8 mouse cellular contexts compared by ENCODE assay signal in the genomic region with DNA sequence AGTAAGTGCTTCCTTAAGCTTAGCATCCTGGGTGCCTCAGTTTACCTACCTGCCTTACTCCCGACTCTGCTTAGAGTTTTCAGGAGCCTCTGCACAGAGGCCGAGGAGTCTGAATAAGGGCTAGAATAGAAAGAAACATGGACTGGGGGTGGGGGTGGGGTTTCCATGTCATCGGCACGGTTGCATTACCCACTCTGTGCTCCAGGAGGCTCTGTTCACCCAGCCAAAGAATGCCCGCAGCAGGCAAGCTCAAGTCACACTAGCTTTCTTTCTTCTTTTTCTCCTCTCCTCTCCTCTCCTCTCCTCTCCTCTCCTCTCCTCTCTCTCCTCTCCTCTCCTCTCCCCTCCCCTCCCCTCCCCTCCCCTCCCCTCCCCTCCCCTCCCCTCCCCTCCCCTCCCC. TPM values are rescaled to one million over a fixed set of nuclear protein-coding genes. Genes with fewer than 3 reads are reported as not detected.
DNase-seq lines count a peak whose midpoint lies in the region; ATAC-seq and TF ChIP-seq lines count a peak whose summit lies in the region.

No protein-coding gene starts in this region.

- H3K4me1 ChIP-seq in forebrain, postnatal 0 days (ENCODE audit: insufficient read depth), result no peaks in the 10 kb centered on the region

- intact Hi-C loops in left cerebral cortex, postnatal 36 days (cut with DNase I), result loop anchor here (2.0 to 5.0 kb wide), 2 partner anchors 47 to 226 kb away; partner anchors contain the start of genes Fam234b and Hebp1

- H3K9me3 ChIP-seq in forebrain, postnatal 0 days (ENCODE audit: low read length), result no peaks in the 10 kb centered on the region

- TF ChIP-seq CTCF in forebrain, postnatal 0 days (IDR thresholded peaks at IDR 0.05; ENCODE audit: low read depth), result peak; percentile 68

- peak; percentile 86 for DNase-seq in heart, adult 11 months
- no peak for DNase-seq in heart, adult 8-10 months (ENCODE audit: low spot score)
- DNase-seq in right cerebral cortex, postnatal 14 days, result peak; percentile 52
- DNase-seq in right cerebral cortex, postnatal 10 days (ENCODE audit: low spot score in 2 of 2), result no peak
- DNase-seq in forebrain, postnatal 0 days, result peak; percentile 61
- no peak for DNase-seq in urinary bladder, postnatal 36 days (ENCODE audit: low spot score in 2 of 2)
- DNase-seq in left cerebral cortex, postnatal 36 days (ENCODE audit: low spot score in 2 of 2), result no peak

- no peak overlapping the region for H3K9ac ChIP-seq in forebrain, postnatal 0 days

- H3K27ac ChIP-seq in forebrain, postnatal 0 days (ENCODE audit: low read depth, low read length), result no peak overlapping the region

- H3K27me3 ChIP-seq in forebrain, postnatal 0 days (ENCODE audit: insufficient read depth, low read length), result no peaks in the 10 kb centered on the region

- WGBS in forebrain, postnatal 0 days, result 35% methylated on average over 5 of the region's 5 CpGs

- ATAC-seq in forebrain, postnatal 0 days, result peak; percentile 47
- ATAC-seq in megakaryocyte progenitor cell, adult 5-6 weeks (replicated peaks; ENCODE audit: poor library complexity), result peak; percentile 97

- H3K36me3 ChIP-seq in forebrain, postnatal 0 days (ENCODE audit: insufficient read depth), result no peaks in the 10 kb centered on the region

- H3K4me2 ChIP-seq in forebrain, postnatal 0 days (ENCODE audit: low read depth), result no peak overlapping the region

- H3K4me3 ChIP-seq in forebrain, postnatal 0 days (ENCODE audit: low read depth, low read length), result no peak overlapping the region

RNA-seq across cellular contexts. Expression of gene Gprc5d, which starts 32.2 kb away (rescaled TPM):
- total RNA-seq in heart, adult 8-10 months (2022), result not detected
- total RNA-seq in forebrain, postnatal 0 days (2014; rRNA removed), result not detected in 2 replicates
- 0.19 TPM in 1 of 2 replicates, not detected in the other for polyA plus RNA-seq in forebrain, postnatal 0 days (2015; fragmentation: Nextera tagmentation; extraction: Ambion mirVana)
- total RNA-seq in megakaryocyte progenitor cell, adult 5-6 weeks (2015), result not detected in 2 replicates
- not detected in 2 replicates for total RNA-seq in megakaryocyte progenitor cell, adult 5-6 weeks (2017)
- not detected for total RNA-seq in left cerebral cortex, postnatal 36 days (2021)

RNA-seq across cellular contexts. Expression of gene Fam234b, which starts 47.5 kb away (rescaled TPM):
- 10 to 100 TPM in 2 of 4 experiments, 1 to 10 TPM in 2; 7.1 to 11.9 (median 10.3) TPM for total RNA-seq in heart, adult 8-10 months (2022)
- 59.8 and 81.3 TPM in 2 replicates for total RNA-seq in forebrain, postnatal 0 days (2014; rRNA removed)
- 88.3 and 118 TPM in 2 replicates for polyA plus RNA-seq in forebrain, postnatal 0 days (2015; fragmentation: Nextera tagmentation; extraction: Ambion mirVana)
- total RNA-seq in megakaryocyte progenitor cell, adult 5-6 weeks (2015), result 5.9 and 6.5 TPM in 2 replicates
- 5.4 and 6.8 TPM in 2 replicates for total RNA-seq in megakaryocyte progenitor cell, adult 5-6 weeks (2017)
- total RNA-seq in left cerebral cortex, postnatal 36 days (2021), result 100 to 1,000 TPM; 159 to 171 TPM

RNA-seq across cellular contexts. Expression of gene Hebp1, which starts 47.5 kb away (rescaled TPM):
- 10 to 100 TPM; 56.9 to 61.7 (median 58.6) TPM for total RNA-seq in heart, adult 8-10 months (2022)
- total RNA-seq in forebrain, postnatal 0 days (2014; rRNA removed), result 10.2 and 11.1 TPM in 2 replicates
- 6.7 and 8.5 TPM in 2 replicates for polyA plus RNA-seq in forebrain, postnatal 0 days (2015; fragmentation: Nextera tagmentation; extraction: Ambion mirVana)
- total RNA-seq in megakaryocyte progenitor cell, adult 5-6 weeks (2015), result 12.9 and 15.0 TPM in 2 replicates
- total RNA-seq in megakaryocyte progenitor cell, adult 5-6 weeks (2017), result 20.0 and 21.2 TPM in 2 replicates
- total RNA-seq in left cerebral cortex, postnatal 36 days (2021), result 10 to 100 TPM; 42.9 to 55.6 TPM

Comparison
In these comparisons a context has a peak if more than half of its experiments do, and no peak if none do; other contexts are left out.
1. DNase-seq: peak in heart, adult 11 months (single experiment), right cerebral cortex, postnatal 14 days (single experiment) and forebrain, postnatal 0 days (single experiment); none in heart, adult 8-10 months (single experiment), right cerebral cortex, postnatal 10 days (0 of 2), urinary bladder, postnatal 36 days (0 of 2) and left cerebral cortex, postnatal 36 days (0 of 2).